Mouse (Mus musculus): Measurements from ENCODE around the gene Kcnq5. TPM values are rescaled to one million over a fixed set of nuclear protein-coding genes. Genes with fewer than 3 reads are reported as not detected.

The Kcnq5 gene
- total and polyA plus RNA-seq, 3 experiments = 6.5 to 8.7 (median 8.2) TPM

- no peak for TF ChIP-seq NRF1 (IDR thresholded peaks at IDR 0.05; ENCODE audit: low read depth, low read length)
These were observed 3.7 kb downstream of the Kcnq5 start (continued) for GRCm38 (mm10) chr1:21958013-21958412.

GRCm38 (mm10) chr1:21940831-21941230 lies 20.9 kb downstream of the Kcnq5 start:
- in situ Hi-C loops (cut with MboI; ENCODE audit: low pct_ligation_motif_present, low pct_unique_long_range_greater_than_20kb, low sequenced_read_pairs) (no loop called here), dilution Hi-C loops (cut with MboI; ENCODE audit: extremely low pct_ligation_motif_present, extremely low pct_unique_long_range_greater_than_20kb, low sequenced_read_pairs) (no loop called here)
- Histone ChIP-seq H3K79me2 (replicated peaks; ENCODE audit: control insufficient read depth, extremely low read depth, insufficient read depth, poor library complexity, severe bottlenecking) (peaks cover 3% of the 10 kb centered on the region; the same call in 1 of the 2 replicates), H3K4me1 (ENCODE audit: control insufficient read depth in 1 of 2, insufficient read depth in 2 of 2) (peaks cover 0 to 13% of the 10 kb centered on the region in 2 experiments; a peak in 2 of 4 replicates), H3K36me3 (replicated peaks in 1 of 2; ENCODE audit: control insufficient read depth in 1 of 2, insufficient read depth in 1 of 2, low read length in 1 of 2) (peaks cover 3 to 7% of the 10 kb centered on the region in 2 experiments), H3K4me3 (replicated peaks in 1 of 3; ENCODE audit: low read depth in 2 of 3, low read length in 2 of 3, poor library complexity in 1 of 3) (no peak overlapping the region), H3K27me3 (replicated peaks) (no peaks in the 10 kb centered on the region), H3K9ac (ENCODE audit: insufficient read depth, low read depth) (no peak overlapping the region), H3K27ac (ENCODE audit: insufficient read depth, low read depth) (no peak overlapping the region), H3K9me3 (replicated peaks; ENCODE audit: low read length) (no peaks in the 10 kb centered on the region), H3K4me2 (ENCODE audit: insufficient read depth, low read depth, poor library complexity, severe bottlenecking) (peak overlapping the region; percentile 38; the same call in 1 of the 2 replicates)
- TF ChIP-seq MAFK (IDR thresholded peaks at IDR 0.05; ENCODE audit: insufficient replicate concordance, low read length) = no peak
- no peak for TF ChIP-seq JUN (IDR thresholded peaks at IDR 0.05; ENCODE audit: insufficient read depth, low read depth, low read length)
- TF ChIP-seq ZC3H11A (IDR thresholded peaks at IDR 0.05; ENCODE audit: low read depth, low read length) = no peak
- DNase-seq (ENCODE audit: extremely low read depth) = peak; percentile 27

- Histone ChIP-seq H3K9ac (ENCODE audit: insufficient read depth, low read depth) (no peak overlapping the region), H3K4me2 (ENCODE audit: insufficient read depth, low read depth, poor library complexity, severe bottlenecking) (no peak overlapping the region), H3K9me3 (replicated peaks; ENCODE audit: low read length) (no peaks in the 10 kb centered on the region), H3K79me2 (replicated peaks; ENCODE audit: control insufficient read depth, extremely low read depth, insufficient read depth, poor library complexity, severe bottlenecking) (no peaks in the 10 kb centered on the region), H3K4me1 (ENCODE audit: control insufficient read depth in 1 of 2, insufficient read depth in 2 of 2) (peaks cover 0 to 17% of the 10 kb centered on the region in 2 experiments; a peak in 2 of 4 replicates), H3K27ac (ENCODE audit: insufficient read depth, low read depth) (no peak overlapping the region), H3K4me3 (replicated peaks in 1 of 3; ENCODE audit: low read depth in 2 of 3, low read length in 2 of 3, poor library complexity in 1 of 3) (no peak overlapping the region), H3K36me3 (replicated peaks in 1 of 2; ENCODE audit: control insufficient read depth in 1 of 2, insufficient read depth in 1 of 2, low read length in 1 of 2) (no peaks in the 10 kb centered on the region), H3K27me3 (replicated peaks) (no peaks in the 10 kb centered on the region)
- in situ Hi-C loops (cut with MboI; ENCODE audit: low pct_ligation_motif_present, low pct_unique_long_range_greater_than_20kb, low sequenced_read_pairs) = no loop called here
- DNase-seq (ENCODE audit: extremely low read depth) = no peak
- no peak for TF ChIP-seq GABPA (IDR thresholded peaks at IDR 0.05; ENCODE audit: insufficient replicate concordance, low read depth, low read length)
- TF ChIP-seq JUND (conservative IDR thresholded peaks at IDR 0.05; ENCODE audit: low read depth, low read length) = no peak
- TF ChIP-seq CTCF (conservative IDR thresholded peaks at IDR 0.05 in 1 of 2, IDR thresholded peaks at IDR 0.05 in 1 of 2; ENCODE audit: low read depth in 2 of 2, low read length in 2 of 2) = no peak
- TF ChIP-seq ELF1 (IDR thresholded peaks at IDR 0.05; ENCODE audit: low read depth, low read length) = no peak
- TF ChIP-seq ZKSCAN1 (IDR thresholded peaks at IDR 0.05; ENCODE audit: borderline replicate concordance, low read depth, low read length) = no peak
- TF ChIP-seq CHD1 (IDR thresholded peaks at IDR 0.05; ENCODE audit: low read depth, low read length) = no peak
- TF ChIP-seq EP300 (IDR thresholded peaks at IDR 0.05; ENCODE audit: low read length) = no peak
- TF ChIP-seq USF2 (conservative IDR thresholded peaks at IDR 0.05; ENCODE audit: low read depth, low read length) = no peak
- dilution Hi-C loops (cut with MboI; ENCODE audit: extremely low pct_ligation_motif_present, extremely low pct_unique_long_range_greater_than_20kb, low sequenced_read_pairs) = no loop called here
These were observed 34.6 kb downstream of the Kcnq5 start for GRCm38 (mm10) chr1:21927182-21927581.

- dilution Hi-C loops (cut with MboI; ENCODE audit: extremely low pct_ligation_motif_present, extremely low pct_unique_long_range_greater_than_20kb, low sequenced_read_pairs) = no loop called here
- H3K27ac ChIP-seq (ENCODE audit: insufficient read depth, low read depth) = no peak overlapping the region
- H3K79me2 ChIP-seq (replicated peaks; ENCODE audit: control insufficient read depth, extremely low read depth, insufficient read depth, poor library complexity, severe bottlenecking) = no peaks in the 10 kb centered on the region
- in situ Hi-C loops (cut with MboI; ENCODE audit: low pct_ligation_motif_present, low pct_unique_long_range_greater_than_20kb, low sequenced_read_pairs) = no loop called here
- no peaks in the 10 kb centered on the region for H3K9me3 ChIP-seq (replicated peaks; ENCODE audit: low read length)
- H3K4me1 ChIP-seq (ENCODE audit: control insufficient read depth in 1 of 2, insufficient read depth in 2 of 2) = peaks cover 0 to 4% of the 10 kb centered on the region in 2 experiments; a peak in 2 of 4 replicates
- H3K4me2 ChIP-seq (ENCODE audit: insufficient read depth, low read depth, poor library complexity, severe bottlenecking) = no peak overlapping the region
- H3K36me3 ChIP-seq (replicated peaks in 1 of 2; ENCODE audit: control insufficient read depth in 1 of 2, insufficient read depth in 1 of 2, low read length in 1 of 2) = peaks cover 0 to 3% of the 10 kb centered on the region in 2 experiments
- no peak overlapping the region for H3K4me3 ChIP-seq (replicated peaks in 1 of 3; ENCODE audit: low read depth in 2 of 3, low read length in 2 of 3, poor library complexity in 1 of 3)
- no peak overlapping the region for H3K9ac ChIP-seq (ENCODE audit: insufficient read depth, low read depth)
- no peaks in the 10 kb centered on the region for H3K27me3 ChIP-seq (replicated peaks)
- no peak for DNase-seq (ENCODE audit: extremely low read depth)
- TF ChIP-seq KAT2A (IDR thresholded peaks at IDR 0.05; ENCODE audit: insufficient replicate concordance, low read length) (no peak), GABPA (IDR thresholded peaks at IDR 0.05; ENCODE audit: insufficient replicate concordance, low read depth, low read length) (no peak), CTCF (conservative IDR thresholded peaks at IDR 0.05 in 1 of 2, IDR thresholded peaks at IDR 0.05 in 1 of 2; ENCODE audit: low read depth in 2 of 2, low read length in 2 of 2) (no peak), ELF1 (IDR thresholded peaks at IDR 0.05; ENCODE audit: low read depth, low read length) (no peak), MAFK (IDR thresholded peaks at IDR 0.05; ENCODE audit: insufficient replicate concordance, low read length) (no peak), MXI1 (IDR thresholded peaks at IDR 0.05; ENCODE audit: low read depth, low read length) (no peak), NELFE (IDR thresholded peaks at IDR 0.05; ENCODE audit: low read depth, low read length) (no peak), ZNF384 (IDR thresholded peaks at IDR 0.05; ENCODE audit: low read depth, low read length) (no peak), USF1 (IDR thresholded peaks at IDR 0.05; ENCODE audit: low read depth, low read length) (no peak), MAX (IDR thresholded peaks at IDR 0.05; ENCODE audit: low read length) (no peak), PAX5 (IDR thresholded peaks at IDR 0.05; ENCODE audit: low read length) (no peak), UBTF (IDR thresholded peaks at IDR 0.05; ENCODE audit: low read depth, low read length) (no peak)
These were observed 38.5 kb downstream of the Kcnq5 start for GRCm38 (mm10) chr1:21923293-21923642.
